Mouse (Mus musculus) CD8-positive naive resting alpha-beta T cell, adult 2 months (primary cell): Measurements from ENCODE around the gene Noc4l.

ENCODE experiments used
- DNase-seq, 2 experiments: peaks; one replicate each; pipeline ENCODE4 v3.0.0; 2022; ENCODE audit warnings: low read depth in 2 of 2, low spot score in 2 of 2

Gene Noc4l

GRCm38 (mm10) chr5:110652719-110653648 lies at the start of gene Noc4l, which contains the start of gene Ddx51:
Gene Noc4l (minus strand): TSS chr5:110653417.
Gene Ddx51 (plus strand): TSS chr5:110653451.
- DNase-seq = peak; percentile 90 to 93

GRCm38 (mm10) chr5:110698617-110699016 lies 45.4 kb upstream of the Noc4l start:
- DNase-seq = no peak

DNA sequence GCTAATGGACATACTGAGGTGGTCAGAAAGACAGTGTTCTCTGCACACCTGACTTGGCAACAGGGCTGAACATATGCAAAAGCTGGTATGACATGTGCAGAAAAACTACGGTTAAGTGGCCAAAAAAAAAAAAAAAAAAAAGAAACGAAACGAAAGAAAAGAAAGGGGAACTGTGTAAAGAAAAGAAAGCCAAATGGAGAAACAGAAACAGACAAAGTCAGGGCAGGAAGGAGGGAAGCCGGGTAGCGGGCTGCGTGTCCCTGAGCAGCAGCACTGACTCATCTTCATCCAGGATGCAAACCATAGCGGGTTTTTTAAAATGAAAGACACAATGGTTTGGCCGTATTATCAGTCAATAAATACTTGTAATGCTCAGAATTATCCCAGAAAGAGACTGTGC lies 28.8 kb upstream of the Noc4l start:
- no peak for DNase-seq

DNA sequence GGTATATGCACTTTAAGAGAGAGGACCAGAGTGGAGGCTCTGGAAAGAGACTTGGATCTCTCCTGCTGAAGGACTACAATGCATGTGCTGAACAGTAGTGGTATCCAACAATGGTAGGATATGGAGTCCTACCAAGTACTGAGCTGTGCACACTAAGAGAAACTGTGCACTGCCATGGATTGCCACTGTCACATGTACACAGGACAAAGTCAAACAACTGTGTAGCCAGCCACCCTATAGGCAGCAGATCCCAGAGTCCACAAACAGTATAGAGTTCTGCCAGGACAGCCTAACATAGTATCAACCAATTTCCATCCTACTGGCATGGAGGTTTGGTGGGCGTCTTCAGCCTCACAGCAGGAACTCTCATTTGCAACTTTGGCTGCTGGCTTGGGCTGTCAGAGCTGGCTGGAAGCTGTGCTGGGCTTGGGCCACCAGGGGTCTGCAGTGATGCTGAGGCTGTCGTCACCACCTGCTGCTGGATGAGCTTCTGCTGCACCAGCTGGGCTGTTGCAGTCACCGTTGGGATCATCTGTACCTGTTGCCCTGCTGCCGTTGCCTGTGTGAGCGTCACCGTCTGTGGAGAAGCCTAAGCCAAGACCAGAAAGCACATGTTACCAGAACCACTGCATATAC lies 12.4 kb upstream of the Noc4l start:
- no peak for DNase-seq

- DNase-seq = no peak
Observed at GRCm38 (mm10) chr5:110664750-110665269, 11.6 kb upstream of the Noc4l start.

- DNase-seq = no peak
Observed at GRCm38 (mm10) chr5:110664041-110664440, 10.8 kb upstream of the Noc4l start.

GRCm38 (mm10) chr5:110659682-110660081 lies 6.5 kb upstream of the Noc4l start:
- no peak for DNase-seq

DNA sequence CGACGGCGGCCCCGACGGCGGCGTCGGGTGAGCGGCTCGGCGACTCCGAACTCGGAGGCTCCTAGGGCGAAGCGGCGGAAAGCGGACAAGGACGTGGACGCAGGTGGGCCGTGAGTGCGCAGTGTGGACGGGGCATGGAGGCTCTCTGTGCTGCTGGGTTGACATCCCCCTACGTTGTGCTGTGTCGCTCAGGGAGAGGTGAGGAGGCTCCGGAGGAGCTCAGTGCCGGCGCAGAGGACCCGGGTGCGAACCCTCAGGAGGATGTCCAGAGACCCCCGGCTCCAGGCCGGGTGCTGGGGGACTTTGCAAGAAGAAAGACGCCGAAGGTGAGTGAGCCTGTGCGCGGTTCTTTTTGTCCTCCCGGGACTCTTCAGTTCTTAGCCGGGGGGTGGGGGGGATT lies 469 bp upstream of the Noc4l start:
- no peak for DNase-seq

- DNase-seq = no peak
Observed at GRCm38 (mm10) chr5:110646377-110646776, 6.8 kb downstream of the Noc4l start.

DNA sequence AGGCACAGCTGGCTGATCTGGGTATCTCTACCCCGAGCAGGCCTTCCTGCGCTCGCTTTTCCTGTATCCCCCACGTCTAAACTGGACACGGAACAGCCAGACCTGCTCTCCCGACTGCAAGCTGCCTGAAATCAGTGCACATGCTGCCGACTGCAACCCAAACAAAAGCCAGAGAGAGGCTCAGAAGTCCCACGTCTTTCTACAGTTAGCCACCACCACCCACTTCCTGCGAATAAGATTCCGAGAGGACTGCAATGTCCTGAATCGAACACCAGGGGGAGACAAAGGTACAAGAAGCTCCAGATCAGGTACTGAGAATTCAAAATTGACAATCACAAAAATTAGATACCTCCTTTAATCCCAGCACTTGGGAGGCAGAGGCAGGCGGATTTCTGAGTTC lies 13.8 kb downstream of the Noc4l start:
- DNase-seq = peak; percentile 75 to 83

DNA sequence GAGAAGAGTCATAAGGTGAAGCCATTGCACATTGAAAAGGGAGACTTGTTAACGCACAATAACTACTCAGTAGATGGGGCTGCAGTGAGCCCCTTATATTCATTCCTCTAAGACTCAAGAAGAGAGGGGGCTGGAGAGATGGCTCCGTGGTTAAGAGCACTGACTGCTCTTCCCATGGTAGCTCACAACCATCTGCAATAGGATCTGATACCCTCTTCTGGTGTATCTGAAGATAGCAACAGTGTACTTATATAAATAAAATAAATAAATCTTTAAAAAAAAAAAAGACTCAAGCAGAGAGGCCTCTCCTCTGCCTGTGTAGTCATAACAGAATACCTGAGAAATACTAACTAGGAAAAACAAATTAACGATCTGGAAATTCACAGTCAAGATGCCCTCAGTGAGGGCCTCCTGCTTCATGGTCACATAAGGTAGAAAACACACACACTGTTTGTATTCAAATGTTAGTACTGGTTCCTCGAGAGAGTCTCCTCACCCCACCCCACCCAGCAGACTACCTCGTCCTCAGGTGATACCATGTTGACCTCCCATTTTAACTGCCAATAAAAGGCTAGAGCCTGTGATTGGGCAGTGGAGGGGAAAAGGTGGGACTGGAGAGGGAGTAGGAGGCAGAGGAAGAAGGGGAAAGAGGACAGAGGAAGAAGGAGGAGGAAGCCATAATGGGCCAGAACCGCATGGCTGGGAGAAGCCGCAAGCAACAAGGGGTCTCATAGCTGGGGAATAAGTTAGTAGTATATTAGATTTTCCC lies 14.7 kb downstream of the Noc4l start:
- DNase-seq = no peak

DNA sequence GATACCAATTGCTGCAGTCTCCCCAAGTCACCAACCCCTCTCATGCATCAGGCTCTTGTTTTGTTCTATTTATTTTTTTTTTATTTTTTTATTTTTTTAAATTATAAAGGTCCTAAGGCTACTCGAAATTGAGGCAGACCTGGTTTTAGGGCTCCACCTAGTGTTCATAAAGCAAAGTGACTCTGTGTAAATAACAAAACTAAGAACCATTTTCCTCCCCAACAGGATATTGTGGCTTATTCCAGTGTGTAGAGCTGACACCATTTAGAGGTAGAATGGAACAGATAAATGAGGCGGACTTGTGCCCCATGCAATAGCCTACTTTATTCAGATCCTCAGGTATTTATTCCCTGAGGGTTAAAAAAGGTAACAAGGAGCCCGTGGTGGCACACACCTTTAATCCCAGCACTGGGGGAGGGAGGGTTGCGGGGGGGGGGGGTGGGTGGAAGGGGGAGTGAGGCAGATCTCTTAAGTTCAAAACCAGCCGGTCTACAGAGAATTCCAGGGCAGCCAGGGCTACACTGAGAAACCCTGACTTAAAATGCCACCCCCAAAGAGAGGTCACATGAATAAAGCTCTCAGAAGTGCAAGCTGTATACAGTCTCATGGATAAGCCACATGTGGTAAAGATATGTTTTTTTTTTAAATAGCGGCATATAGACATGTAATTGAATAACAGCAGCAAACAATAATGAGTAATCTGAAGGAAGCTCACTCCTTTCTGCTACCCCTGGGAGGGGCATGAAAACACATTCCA lies 17.1 kb downstream of the Noc4l start:
- peak in 1 of 2 experiments; percentile 14 for DNase-seq

- DNase-seq = no peak
Observed at GRCm38 (mm10) chr5:110629525-110630120, 23.6 kb downstream of the Noc4l start.

GRCm38 (mm10) chr5:110628156-110628555 lies 25.1 kb downstream of the Noc4l start:
- no peak for DNase-seq

- DNase-seq = no peak
Observed at GRCm38 (mm10) chr5:110627351-110627750, 25.9 kb downstream of the Noc4l start.

DNA sequence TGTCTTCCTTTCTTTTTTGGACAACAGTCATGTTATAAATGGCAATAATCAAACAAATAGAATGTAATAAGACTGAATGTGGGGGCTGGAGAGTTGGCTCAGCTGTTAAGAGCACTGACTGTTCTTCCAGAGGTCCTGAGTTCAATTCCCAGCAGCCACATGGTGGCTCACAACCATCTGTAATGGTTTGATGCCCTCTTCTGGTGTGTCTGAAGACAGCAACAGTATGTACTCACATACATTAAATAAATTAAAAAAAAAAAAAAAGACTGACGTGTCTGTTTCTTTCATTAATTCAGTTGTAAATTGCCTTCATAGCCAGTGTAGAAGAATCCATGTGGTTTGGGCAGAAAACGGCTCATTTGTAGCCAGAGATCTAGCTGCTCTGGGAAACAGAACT lies 28.9 kb downstream of the Noc4l start:
- no peak for DNase-seq

DNA sequence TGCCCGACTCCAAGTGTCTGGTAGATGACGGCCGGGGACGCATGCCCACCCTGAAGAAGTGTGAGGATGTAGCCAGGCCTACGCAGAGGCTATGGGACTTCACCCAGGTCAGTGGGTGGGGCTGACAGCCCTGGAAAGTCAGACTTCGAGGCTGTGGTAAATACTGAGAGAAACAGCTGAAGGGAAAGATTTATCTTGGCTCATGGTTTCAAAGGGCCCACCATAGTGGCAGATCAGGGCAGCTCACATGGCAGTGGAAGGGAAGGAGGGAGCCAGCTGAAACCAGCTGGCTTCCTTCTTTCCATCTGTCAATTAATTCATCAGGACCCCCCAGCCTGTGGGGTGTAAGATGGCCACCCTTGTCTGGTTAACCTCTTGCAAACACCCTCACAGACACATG lies 34.0 kb downstream of the Noc4l start:
- no peak for DNase-seq

DNA sequence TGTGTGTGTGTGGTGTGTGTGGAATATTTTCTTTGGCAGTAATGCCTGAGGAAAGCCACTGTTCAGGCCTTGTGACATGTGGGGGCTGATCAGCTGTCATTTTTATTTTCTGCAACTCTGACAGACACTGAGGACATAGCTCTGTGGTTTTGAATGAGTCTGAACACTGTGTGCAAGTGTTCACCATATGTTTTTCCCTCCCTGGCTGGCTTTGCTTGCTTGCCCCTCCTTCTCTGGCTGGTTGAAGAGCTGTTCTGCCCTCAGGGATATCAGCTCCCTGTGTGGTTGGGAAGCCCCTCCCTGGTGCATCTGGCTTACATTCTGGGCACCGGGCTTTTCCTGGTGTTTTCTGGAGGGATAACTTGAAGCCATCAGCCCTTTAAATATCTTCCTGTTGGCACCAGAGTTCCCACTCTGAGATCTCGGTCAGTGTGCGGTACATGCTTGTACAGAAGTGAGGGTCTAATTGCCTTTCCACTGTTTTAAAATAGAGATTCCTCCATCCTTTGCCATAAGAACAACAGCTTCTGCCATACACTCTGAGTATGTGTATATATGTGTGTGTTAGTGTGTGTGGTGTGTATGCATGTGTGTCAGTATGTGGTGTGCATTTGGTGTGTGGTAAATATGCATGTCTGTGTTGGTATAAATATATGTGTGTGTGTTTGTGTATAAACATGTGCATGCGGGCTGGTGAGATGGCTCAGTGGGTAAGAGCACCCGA lies 41.6 kb downstream of the Noc4l start:
- DNase-seq = no peak

DNA sequence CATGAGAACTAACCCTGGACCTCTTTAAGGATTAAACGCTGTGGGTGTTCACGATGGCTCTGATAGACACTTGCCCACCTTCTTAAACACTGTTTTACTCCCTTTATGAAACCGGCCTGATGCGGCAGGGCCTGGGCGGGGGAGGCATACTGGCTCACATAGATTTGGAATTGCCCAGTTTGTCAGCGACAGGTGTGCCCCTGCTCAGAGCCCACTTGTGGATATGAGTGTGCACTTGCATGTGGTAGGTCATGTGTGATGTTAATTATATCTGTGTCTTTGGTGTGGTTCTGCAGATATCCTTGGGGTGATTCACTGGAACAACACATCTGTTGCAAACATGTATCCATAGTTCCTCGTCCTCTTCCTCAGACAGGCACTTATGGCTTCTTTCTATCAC lies 42.7 kb downstream of the Noc4l start:
- DNase-seq = no peak

DNA sequence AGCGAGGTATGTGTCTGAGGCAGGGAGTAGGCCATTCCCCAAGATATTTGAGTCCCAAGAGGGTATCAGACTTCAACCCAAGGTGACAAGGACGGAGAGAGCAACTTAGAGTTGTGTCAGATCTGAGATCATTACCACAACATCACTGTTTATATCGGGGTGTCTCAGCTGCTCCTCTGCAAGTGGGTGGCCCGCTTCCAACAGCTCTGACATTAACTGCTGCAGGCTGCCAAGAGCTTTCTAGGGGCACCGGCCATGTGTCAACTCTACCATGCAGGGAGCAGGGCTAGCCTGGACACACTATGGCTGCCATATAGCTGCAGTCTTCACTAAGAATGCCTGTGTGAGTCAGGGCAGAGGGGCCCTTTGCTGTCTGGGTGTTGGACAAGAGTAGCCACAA lies 43.3 kb downstream of the Noc4l start:
- no peak for DNase-seq
